Mouse (Mus musculus): ENCODE data around the gene Cog5. TPM values are rescaled to one million over a fixed set of nuclear protein-coding genes. Genes with fewer than 3 reads are reported as not detected.

Gene Cog5
- total RNA-seq, 2 experiments from 2014 or later = 41.3 to 44.3 TPM

DNA sequence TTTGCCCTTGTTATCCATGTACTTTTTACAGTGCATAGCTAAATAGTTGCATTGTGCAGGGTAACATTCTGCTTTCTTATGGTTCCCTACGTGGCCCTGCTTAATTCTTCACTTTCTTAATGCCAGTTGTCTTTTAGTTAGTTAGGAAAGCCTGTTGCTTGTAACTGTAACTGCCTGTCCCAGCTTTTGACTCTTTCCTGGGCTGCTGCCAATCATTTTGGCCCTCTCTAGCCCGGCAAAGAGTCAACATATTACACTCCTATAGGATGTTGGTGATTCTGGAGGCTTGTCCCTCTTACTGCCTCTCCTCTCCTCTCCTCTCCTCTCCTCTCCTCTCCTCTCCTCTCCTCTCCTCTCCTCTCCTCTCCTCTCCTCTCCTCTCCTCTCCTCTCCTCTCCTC, 51.5 kb downstream of the Cog5 start:
- intact Hi-C loops (cut with DNase I) = loop anchor here (10.0 kb wide), 1 partner anchor 219 kb away; no protein-coding TSS in a partner anchor
- DNase-seq = no peak

DNA sequence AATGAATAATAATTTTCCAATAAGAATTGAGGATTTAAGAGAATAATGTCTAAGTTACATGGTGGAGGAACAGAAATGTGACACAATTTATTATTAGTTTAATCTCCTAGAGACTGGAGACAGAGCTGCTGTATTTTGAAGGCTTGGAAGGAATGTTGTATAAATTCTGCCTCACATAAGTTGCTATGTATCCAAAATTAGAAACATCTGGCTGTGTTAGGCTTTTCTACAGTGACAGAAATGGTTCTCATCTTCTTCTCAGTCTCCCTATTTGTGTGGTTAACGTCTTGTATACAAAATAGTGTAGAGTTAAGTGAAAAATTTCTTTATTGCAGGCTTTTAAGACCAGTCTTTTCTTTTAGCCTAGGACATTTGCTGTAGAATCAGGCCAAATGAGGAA, 52.9 kb downstream of the Cog5 start:
- DNase-seq = no peak
- intact Hi-C loops (cut with DNase I) = loop anchor here (10.0 kb wide), 1 partner anchor 217 kb away; no protein-coding TSS in a partner anchor

DNA sequence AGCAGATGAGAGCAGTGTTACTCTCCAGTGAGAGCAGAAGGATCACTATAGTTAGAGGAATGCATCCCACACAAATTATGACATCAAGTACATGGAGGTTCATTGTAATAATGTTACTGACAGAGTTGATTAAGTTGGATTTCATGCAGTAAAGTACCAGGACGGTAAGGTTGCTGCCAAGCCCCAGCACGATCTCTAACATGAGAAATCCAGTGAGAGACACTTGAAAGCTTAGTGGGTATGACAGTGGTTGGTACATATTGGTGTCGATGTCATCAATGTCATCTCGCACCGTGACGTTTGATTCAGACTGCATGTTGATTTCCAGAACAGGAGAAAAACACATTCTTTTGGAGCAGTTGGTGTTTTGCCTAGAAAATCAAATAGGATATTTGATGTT, 55.0 kb downstream of the Cog5 start:
- DNase-seq = no peak
- intact Hi-C loops (cut with DNase I) = loop anchor here (10.0 kb wide), 2 partner anchors 205 to 215 kb away; no protein-coding TSS in a partner anchor

DNA sequence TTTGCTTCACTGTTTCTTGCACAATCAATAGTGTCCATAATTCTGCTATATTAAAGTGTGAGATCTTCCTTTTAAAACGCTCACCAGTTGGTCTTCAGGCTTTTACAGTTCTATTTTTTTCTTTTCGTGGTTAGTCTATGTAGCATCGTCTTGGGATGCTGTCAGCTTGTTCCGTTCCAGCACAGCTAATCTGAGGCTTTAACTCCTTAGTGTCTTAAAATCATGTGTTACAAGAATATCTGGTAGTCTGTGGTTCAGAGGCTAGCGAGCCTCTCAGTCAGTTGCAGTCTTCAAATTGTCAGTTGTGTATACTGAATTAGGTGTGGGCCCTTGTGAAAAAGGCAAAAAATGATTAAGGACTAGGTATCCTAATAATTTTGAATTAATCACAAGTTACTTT, 57.6 kb downstream of the Cog5 start:
- intact Hi-C loops (cut with DNase I) = loop anchor here (10.0 kb wide), 1 partner anchor 207 kb away; no protein-coding TSS in a partner anchor
- DNase-seq = no peak

DNA sequence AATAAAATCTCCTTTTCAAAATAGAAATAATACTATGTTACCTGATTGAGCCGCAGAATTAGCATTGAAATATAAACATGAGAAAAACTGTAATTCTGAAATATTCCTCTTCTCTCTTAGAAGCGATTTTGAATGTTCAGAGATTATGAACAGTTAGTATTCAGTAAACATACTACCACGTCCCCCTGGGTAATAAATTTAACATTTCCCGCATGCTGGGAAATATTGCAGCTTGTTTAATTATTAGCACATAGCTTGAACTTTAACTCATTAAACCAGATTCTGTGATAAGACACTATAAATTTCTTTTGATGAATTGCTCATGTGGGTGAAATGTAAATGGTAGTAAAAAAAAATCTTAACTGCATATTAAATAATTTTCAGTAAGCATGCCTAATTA, 58.1 kb downstream of the Cog5 start:
- no peak for DNase-seq
- intact Hi-C loops (cut with DNase I) = loop anchor here (10.0 kb wide), 1 partner anchor 208 kb away; no protein-coding TSS in a partner anchor

DNA sequence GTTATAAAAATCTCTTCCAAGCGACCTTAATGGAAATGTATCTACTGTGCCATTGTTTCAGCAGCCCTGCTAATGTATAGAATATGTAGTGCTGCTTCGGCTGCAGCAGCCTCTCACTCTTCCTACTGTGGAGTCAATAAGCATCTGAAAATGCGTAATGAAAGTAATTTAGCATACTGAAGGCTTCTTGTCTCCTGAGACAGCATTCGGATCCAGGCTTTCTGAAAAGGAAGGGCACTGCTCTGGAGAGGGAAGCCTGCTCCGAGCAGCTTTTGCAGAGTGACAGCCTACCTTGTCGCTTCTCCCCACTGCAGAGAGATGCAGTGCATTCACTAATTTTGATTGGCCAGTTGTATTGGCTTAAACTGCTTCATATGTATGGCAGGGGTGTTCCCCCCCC, 58.9 kb downstream of the Cog5 start, which contains the start of gene Gpr22:
Gene Gpr22, minus strand, starts transcription at position 348 of the 400 bp plus-strand sequence.
- intact Hi-C loops (cut with DNase I) = loop anchor here (10.0 kb wide), 1 partner anchor 209 kb away; no protein-coding TSS in a partner anchor
- peak; percentile 24 for DNase-seq

DNA sequence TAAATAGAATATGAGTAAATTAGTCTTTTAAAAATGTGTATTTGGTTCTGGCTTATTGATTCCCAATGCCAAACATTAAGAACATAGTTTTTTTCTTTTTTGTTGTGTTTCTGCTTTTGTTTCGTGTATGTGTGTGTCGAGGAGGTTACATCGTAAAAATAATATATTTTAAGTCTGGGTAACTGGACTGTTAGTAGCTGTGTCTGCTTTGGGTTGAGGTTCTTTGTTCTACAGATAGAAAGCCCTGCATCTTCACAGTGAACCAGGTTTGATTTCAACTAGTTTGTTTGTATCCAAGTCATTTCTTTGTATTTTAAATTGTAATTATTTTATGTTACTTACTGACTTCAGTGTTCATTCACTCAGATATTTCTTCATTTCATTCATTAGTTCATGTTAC, 59.4 kb downstream of the Cog5 start:
- DNase-seq = no peak
- intact Hi-C loops (cut with DNase I) = loop anchor here (10.0 kb wide), 1 partner anchor 209 kb away; no protein-coding TSS in a partner anchor

DNA sequence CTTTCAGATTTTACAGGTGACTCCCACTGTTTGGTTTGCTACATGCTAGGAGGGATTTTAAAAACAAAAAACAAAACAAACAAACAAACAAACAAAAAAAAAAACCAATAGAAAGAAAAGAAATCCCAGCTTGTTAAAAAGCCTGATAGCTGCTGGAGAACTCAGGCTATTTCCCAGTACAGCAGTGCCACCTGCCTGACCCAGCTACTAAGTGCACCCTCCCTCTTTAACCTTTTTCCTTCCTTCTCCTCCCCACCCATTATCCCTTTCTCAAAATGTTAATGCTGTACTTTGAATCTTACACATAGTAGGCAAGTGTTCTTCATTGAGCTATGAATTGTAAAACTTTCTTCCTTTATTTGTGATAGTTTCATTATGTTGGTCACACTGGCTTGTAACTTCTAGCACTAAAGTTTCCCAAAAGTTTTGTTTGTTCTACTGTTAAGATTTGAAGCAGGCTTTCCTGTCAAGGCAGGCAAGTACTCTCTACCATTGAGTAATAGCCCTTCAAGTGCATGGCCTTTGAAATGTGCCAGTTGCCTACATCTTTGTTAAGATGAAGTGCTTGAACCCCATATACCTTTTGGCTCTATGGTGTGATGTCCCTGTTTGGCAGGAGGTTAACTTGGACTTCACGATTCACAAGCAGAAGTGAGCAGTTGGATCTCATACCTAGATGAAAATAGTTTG, 65.1 kb downstream of the Cog5 start:
- intact Hi-C loops (cut with DNase I) = loop anchor here (10.0 kb wide), 1 partner anchor 215 kb away; no protein-coding TSS in a partner anchor
- no peak for DNase-seq

DNA sequence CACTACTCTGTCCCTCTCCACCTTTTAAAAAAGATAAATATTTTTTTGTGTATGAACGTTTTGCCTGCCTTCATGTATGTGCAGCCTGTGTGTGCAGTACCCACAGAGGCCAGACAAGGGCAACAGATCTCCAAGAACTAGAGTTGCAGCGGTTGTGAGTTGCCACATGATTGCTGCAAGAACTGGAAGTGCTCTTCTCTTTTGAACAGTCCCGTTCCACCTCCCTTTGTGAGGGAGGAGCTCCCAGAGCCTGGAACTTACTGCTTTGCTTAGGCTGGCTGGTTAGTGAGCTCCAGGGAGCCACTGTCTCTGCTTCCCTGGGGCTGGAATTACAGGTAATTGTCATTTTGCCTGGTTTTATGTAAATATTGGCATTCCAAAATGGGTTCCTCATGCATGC, 69.9 kb downstream of the Cog5 start:
- intact Hi-C loops (cut with DNase I) = no loop called here

DNA sequence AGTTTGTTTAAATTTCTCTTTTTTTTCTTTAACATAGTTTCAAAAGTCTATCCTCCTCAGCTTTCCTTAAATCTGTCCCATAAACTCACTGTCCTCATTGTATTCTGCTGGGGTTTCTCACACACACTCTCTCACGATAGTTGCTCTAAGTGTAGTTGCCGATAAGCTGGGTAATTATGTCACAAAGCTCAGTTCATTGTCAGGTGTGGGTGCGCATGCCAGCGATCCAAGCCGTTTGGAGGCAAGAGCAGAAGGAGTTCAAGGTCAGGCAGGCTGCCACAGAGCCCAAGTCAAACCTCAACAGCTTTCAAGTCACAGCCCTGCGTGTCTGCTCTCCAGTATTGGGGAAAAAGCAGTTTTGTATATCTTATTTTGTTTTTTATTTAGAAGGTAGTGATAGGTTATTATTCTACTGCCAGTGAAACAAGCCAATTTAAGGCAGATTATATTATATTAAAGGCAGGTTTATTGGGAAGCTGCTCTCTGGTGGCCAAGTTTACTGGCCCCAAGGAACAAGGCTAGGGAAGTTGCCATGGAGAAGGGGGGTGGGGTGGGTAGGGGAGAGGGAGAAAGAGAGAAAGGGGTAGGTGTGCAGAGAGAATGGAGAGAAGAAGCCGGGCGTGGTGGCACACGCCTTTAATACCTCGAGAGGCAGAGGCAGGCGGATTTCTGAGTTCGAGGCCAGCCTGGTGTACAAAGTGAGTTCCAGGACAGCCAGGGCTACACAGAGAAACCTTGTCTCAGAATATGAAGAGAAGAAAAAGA, 71.0 kb downstream of the Cog5 start:
- DNase-seq = no peak
- intact Hi-C loops (cut with DNase I) = no loop called here

More for the DNA sequence above, 69.9 kb downstream of the Cog5 start:
- no peak for DNase-seq

DNA sequence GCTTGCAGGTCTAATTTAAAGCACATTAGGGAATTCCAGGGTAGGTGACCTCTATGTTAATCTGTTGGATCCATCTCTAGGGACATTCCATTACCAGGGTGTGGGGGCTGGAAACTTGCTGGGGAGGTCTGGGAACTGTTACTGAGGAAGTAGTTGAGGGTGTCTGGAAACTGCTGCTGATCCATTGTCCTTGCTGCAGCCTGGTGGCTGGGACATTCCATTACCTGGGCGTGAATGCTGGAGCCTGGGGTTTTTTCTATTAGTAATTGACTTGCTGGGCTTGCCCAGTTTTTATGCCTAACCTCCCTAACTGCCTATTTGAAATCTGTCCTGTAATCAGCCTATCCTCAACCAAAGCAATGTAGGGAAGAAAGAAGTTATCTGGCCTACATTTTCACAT, 72.0 kb downstream of the Cog5 start:
- intact Hi-C loops (cut with DNase I) = no loop called here
- no peak for DNase-seq

DNA sequence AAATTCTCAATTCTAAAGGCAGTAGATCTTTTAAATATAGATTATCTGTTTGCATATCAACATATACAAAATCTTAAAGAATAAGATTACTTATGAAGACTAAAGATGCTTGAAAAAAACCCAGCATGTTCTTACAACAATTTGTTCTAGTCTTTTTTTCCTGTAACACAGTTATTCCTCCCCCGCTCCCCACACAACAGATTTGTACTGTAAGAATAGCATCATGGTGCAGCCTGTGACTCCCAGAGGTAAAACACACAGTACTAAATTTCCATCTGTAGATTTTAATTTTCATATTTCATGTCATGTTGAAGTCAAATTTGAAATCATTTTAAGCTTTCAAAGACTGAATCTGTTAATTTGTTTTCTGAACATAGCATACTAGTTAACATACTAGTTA, 75.5 kb downstream of the Cog5 start:
- DNase-seq = no peak
- intact Hi-C loops (cut with DNase I) = no loop called here

DNA sequence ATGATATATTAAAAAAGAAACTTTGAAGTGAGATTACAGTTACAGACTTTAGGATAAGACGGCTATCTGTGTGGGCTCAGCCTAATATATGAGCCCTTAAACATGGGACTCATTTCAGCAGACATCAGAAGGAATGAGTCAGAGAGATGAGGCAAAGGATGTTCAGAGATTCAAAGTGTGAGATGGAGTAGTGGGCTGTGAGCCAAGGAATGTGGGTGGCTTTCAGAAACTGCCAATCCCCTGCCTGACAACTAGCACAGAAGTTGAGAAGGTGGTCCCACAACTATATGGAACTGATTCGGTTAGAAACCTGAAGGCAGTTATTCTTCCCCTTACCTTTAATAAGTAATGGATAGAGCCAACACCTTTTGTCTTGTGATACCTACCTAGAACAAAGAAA, 79.9 kb downstream of the Cog5 start:
- intact Hi-C loops (cut with DNase I) = no loop called here
- DNase-seq = no peak

DNA sequence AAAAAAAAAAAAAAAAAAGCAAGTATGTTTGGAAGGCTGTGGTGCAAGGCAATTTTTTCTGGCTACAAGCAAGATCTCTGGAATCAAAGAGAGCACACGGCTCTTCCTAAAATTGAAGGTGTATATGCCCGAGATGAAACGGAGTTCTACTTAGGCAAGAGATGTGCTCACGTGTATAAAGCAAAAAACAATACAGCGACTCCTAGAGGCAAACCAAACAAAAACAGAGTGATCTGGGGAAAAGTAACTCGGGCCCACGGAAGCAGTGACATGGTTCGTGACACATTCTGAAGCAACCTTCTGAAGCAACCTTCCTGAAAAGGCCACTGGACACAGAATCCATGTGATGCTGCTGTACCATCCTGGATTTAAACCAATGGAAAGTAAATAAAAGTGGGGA, 92.6 kb downstream of the Cog5 start:
- intact Hi-C loops (cut with DNase I) = no loop called here

DNA sequence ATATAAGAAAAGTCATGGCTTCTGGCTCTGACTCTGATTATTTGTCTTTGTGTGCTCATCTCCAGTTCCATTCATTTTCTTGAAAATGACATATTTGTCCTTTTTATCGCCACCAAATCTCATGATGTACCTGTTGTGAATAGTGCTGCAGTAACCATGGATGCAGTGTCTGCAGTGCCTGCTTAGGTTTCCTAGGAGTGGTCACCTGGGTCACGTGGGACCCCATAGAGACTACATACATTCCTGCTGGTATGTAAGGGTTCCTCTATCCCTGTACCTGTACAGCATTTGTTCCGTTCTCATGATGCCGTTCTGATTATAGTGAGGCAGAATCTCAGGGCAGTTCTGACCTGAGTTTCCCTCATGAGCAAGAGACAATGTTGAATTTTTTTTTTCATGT, 95.2 kb downstream of the Cog5 start:
- intact Hi-C loops (cut with DNase I) = no loop called here
- DNase-seq = no peak

More for the DNA sequence above, 92.6 kb downstream of the Cog5 start:
- DNase-seq = no peak

DNA sequence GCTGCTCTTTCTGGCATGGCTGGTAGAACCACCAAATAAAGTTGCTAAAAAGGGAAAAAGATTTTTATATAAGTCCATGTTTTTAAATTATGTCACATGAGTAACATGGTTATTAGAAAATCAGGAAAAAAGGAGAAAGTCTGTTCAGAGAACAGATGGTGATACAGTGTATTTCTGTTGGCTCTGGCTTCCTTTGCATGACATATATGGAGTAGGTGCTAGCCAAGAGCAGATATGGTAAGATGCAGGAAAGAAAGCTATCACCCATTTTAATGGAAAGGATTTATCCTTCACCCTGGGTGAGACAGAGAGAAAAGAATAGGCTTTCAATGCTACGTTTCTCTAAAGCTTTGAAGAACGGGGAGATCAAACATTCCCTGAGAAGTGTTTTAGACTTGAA, 99.8 kb downstream of the Cog5 start:
- intact Hi-C loops (cut with DNase I) = no loop called here
- no peak for DNase-seq

DNA sequence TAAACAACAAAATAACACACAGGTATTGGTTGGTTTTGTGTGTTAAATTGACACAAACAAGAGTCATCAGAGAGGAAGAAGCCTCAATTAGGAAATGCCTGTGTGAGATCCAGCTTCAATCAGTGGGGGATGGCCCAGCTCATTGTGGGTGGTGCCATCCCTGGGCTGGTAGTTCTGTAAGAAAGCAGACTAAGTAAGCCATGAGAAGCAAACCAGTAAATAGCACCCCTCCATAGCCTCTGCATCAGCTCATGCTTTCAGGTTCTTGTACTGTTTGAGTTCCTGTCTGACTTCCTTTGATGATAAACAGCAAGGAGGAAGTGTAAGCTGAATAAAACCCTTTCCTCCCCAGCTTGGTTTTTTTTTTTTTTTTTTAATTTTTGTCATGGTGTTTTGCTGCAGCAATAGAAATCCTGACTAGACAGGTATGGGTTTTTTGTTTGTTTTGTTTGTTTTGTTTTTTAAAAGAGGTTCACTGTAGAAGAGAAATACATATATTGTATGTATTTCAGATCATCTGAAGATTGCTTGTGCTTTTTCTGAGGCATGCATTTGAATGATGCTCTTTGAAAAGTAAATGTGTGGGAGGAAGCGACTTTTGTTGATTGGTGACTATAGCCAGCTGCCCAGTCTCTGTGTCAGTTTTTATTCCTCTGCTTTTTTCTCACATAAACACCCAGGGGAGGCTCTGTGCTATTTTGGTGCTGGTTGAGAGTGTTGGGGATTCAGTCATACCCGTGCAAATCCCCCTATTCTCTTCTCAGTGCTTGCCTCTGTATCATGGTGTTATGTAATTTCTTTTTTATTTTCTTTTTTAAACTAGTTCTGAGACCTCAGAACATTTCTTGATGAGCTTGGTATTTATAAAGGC, 101.5 kb downstream of the Cog5 start:
- intact Hi-C loops (cut with DNase I) = no loop called here
- DNase-seq = no peak

DNA sequence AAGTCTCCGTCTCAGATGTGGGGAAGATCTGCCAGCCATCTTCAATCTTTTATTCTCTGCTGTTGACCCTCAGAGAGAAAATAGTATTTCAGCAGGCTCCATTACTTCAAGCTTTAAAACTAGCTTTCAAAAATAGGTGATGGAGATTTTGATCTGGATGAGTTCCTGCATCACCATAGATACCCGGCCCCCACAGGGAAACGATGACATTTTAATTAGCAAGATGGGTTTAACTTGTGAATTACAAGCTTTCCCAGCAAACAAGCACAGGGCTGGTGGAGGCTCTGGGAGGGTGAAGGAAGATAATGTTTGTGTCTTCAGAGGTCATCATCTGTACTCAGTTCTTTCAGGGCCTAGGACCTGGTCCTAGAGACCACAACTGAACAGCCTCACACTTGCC, 118.9 kb downstream of the Cog5 start:
- no peak for DNase-seq
- intact Hi-C loops (cut with DNase I) = no loop called here

DNA sequence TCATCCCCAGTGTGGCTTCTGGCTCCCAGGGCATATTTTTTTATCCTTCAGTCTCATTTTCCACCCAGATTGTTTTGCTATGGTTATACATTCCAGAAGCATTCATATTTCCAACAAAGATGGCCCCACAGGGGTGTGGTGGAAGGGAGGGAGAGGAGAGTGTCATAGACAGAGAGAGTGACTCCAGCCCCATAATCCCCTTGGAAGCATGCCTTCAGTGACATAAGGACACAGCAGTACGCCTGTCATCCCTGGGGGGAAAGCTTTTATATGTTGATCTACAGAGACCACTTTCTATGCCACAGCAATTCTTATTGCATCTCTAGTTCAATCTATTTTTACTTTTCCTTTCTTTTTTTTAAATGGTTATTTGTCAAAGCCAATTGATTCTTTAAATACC, 129.6 kb downstream of the Cog5 start:
- DNase-seq = peak; percentile 13
- intact Hi-C loops (cut with DNase I) = no loop called here

DNA sequence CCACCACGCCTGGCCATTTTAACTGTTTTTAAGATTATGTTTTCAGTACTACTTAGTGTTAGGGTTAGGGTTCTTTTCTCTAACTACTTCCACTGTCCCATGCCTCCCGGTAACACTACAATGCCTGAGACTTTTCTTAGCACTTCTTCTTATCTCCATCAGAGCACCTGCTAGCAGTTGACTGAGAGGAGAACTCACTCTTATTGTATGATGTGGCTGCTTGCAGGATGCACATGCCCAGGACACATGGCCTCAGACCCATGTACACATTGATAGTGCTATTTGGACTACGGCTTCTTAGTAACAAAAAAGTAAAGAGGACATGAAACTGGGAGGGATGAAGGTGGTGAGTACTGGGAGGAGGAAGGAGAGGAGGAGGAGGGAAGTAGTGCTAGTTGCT, 133.9 kb downstream of the Cog5 start:
- intact Hi-C loops (cut with DNase I) = no loop called here
- no peak for DNase-seq
